Mouse (Mus musculus) lung, postnatal 36 days (tissue): ENCODE data around the gene Slc9a1.

Experiments used
- DNase-seq: peaks from one replicate; pipeline ENCODE4 v3.0.0; 2022; ENCODE audit warnings: mixed read lengths

Gene Slc9a1

DNA sequence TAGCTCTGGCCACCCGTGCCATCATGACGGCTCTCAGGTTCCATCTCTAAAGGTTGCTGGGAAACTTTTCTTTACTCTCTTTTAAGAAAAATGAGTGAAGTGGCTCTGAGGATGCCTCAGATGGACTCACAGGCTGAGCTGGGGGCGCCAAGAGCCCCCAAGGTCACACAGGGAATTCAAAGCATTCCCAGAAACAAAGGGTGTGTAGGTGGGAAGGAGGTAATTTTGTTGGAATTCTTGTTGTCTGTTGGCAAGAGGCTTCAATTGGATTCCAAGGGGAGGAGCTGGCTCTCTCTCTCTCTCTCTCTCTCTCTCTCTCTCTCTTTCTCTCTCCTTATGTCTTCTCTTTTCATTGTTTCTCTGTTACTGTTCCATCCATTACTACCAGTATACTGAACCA lies 72.7 kb downstream of the Slc9a1 start:
- no peak for DNase-seq

DNA sequence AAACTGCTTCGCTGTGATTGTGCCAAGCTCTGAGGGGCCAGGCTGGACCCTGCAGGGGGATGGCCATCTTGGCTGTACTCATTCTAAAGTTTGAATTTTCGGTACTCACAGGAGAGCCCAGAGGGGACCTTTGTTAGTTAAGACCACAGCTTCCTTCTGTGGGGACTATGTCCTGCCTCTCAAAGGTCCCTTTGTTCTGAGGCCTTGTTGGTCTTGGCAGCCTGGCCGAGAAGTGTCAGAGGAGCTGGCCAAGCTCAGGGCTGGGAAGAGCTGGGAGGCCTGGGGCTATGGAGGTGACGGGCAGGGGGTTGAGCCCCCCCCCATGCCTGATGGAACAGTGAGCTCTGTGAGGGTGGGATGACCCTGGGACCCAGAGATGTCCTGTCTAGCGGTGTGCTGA lies 73.6 kb downstream of the Slc9a1 start:
- DNase-seq, result no peak

DNA sequence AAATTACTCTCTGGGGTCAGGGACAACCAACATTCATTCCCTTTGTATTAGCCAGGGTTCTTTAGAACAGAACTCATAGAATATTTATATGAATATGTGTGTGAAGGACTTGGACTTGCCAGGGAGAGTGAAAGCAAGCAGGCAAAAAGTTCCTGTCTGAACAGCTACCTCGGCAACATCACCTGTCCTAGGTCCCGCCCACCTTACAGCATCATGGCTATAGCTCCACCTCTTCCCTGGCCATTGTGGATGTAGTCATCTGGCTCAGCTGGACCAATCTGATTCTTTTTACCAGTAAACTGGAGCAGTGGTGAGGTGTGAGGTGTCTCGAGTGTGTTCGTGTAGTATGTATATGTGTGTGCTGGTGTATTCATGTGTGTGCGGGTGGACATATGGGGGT lies 76.2 kb downstream of the Slc9a1 start:
- DNase-seq, result no peak

DNA sequence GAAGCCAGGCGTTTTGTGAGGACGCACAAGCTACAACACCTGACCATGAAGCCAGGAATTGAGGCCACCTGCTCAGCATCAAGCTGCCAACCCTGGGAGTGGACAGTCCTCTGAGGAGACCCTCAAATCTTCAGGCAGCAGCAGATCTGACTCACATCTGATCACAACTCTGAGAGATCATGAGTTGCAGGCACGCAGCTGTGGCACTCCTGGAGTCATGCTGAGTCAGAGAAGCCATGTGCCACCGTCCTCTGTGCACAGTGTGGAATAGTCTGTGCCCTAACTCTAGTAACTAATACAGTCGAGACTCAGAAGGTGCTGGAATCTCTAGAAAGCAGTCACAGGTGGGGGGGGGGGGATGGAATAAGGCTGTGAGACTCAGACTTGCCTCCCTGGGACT lies 77.9 kb downstream of the Slc9a1 start:
- no peak for DNase-seq

DNA sequence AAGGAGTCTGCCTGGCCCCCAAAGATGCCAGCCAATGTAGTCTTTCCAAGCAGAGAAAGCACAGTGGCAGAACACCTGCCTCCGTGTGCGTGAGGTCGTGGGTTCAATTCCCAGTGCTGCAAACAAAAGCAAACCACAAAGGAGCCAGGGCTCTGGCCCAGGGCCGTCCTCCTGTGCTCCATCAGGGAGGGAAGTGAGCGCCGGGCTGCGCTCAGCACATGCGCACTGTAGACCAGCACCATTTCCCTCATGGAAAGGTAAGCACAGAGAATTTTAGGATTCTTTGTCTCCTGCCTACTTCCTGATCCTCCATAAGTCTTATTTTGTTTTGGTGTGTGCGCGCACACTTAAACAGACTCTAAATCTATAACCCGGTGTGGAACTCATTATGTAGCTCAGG lies 78.5 kb downstream of the Slc9a1 start:
- no peak for DNase-seq

DNA sequence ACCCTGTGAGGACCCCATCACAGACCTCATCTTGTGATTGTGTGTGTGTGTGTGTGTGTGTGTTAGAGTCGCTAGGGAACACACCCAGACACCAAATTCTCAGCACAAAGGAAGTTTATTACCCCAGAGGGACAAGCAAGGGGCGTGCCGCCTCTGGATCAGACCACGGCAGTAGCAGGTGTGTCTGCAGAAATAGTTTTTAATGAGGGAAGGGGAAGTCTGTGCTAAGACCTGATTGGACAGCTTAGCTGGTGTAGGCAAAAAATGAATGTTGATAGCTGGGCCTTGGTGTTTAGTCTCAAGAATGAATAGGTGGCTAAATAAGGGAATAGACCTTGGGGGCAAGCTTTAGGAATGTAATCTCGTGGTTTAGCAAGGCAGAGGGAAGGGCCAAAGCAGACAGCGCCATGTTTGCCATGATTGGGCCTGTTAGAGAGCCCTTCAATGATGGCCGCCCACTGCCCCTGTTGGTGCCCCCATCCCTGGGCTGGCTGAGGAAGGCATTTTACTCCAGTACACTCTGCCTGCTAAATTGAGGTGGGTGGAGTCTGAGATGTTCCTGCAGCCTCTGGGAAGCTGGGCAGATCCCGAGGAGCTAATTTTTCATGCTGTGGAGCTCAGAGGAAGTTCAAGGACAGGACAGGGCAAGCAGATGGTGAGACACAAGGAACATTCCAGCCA lies 79.3 kb downstream of the Slc9a1 start:
- no peak for DNase-seq

DNA sequence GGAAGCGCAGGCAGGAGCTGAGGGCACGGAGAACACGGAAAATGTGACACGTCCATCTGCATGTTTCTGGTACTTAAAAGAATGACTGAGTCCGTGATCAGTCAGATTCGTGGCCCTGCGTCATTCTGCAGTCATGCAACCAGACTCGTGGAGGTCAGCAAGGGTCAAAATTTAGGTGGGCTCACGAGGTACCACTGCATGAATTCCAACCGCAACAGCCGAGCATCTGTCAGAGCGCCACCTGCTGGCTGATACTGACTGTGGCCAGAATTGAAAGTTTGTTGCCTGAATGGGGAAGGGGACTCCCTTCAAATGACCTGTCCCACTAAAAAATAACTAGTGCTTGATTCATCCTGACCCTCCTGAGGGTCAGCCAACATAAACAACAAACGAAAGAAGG lies 80.2 kb downstream of the Slc9a1 start:
- peak; percentile 60 for DNase-seq

DNA sequence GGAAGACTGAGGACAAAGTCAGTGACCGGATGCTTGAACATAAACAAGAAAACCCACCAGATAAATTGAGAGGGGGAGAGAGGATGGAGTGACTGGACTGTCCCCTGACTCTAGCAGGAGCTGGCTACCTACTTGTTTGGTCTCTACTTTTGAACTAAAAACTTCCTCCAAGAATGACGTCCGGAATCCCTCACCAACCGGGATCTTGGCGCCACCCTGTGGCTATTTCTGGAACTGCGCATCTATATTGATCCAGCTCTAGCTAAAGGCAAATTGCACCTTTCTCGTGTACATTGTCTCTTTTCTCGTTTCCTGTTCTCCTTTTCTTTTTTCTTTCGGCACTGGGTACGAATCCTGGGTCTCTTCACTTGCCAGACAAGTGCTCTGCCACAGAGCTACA lies 82.0 kb downstream of the Slc9a1 start:
- DNase-seq, result peak; percentile 91

DNA sequence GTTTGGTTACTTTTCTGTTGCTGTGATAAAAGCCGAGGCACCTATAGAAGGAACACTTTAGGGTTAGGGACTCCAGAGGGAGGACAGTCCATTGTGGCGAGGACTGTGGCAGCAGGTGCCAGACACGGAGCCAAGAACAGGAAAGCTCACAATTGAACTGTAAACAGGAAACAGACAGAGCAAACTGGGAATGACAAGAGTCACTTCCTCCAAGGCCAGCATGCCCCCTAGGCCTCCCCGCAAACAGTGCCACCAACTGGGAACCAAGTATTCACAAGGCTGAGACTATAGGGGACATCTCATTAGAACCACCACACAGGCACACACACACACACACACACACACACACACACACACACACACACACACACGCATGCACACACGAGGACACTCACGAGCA lies 82.9 kb downstream of the Slc9a1 start:
- DNase-seq, result peak; percentile 47

DNA sequence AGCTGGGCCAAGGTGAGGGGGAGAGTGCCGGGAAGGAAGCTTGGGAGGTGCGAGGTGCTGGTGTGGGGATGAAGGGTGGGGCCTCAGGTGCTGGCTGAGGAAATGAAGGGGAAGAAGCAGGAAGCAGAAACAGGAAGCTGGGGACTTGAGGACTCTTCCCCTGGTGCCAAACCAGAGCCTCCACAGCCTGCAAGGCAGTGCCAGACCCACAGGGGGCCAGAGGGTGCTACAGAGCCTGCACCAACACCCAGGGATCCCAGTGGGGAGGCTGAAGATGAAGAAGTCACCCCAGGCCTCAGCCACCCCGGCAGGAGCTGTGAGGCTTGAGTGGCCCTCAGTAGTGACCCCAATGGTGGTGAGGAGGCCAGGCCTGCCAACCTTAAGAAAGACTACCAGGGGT lies 88.5 kb downstream of the Slc9a1 start:
- no peak for DNase-seq

DNA sequence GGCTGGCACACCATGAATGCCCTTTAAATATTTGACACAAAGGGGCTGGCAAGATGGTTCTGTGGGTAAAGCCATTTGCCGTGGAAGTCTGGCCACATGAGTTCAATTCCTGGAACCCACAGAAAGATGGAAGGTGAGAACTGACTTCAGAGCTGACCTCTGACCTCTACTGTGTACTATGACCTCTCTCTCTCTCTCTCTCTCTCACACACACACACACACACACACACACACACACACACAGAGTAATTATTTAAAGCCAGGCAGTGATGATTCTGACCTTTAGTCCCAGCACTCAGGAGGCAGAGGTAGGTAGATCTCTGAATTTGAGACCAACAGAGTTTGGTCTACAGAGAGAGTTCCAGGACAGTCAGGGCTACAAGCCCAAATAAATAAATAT lies 90.5 kb downstream of the Slc9a1 start:
- no peak for DNase-seq

DNA sequence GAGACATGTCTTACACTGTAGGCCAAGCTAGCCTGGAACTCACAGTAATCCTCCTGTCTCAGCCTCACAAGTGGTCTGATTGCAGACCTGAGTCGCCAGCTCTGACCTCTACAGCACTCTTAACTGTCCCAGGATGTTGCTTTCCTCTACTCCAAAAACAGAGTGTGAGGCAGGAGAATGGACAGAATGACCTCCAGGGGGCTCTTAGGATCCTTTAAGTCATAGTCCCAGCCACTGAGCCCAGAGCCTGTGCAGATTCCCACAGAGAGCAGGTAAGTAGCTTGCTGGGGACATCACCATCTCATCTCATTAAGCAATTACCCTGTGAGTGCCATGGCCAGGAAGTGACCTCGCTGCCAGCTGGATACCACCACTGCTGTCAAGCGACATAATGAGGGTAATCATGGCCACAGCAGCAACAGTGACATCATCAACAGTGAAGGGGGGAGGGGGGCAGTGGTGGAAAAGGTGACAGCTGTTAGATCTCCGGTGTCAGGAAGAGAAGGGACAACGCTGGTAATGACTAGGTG lies 91.4 kb downstream of the Slc9a1 start:
- DNase-seq, result no peak

DNA sequence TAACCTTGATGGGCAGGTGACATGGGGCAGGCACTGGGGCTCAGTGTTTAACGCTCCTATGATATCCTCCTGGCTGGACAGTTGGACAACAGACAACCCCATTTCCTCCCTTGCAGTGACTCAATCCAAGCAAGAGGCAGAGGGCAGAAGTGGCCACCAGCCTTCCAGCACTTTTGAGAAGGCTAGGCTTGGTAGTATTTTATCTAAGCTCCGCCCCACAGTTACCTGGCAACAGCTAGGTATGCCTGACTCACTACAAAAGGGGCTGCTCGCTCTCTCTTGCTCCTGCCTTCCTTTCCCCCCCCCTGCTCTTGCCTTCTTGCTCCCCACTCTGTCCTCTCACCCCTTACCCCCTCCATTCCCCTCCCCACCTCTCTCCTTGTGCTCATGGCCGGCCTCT lies 91.9 kb downstream of the Slc9a1 start:
- peak; percentile 43 for DNase-seq

DNA sequence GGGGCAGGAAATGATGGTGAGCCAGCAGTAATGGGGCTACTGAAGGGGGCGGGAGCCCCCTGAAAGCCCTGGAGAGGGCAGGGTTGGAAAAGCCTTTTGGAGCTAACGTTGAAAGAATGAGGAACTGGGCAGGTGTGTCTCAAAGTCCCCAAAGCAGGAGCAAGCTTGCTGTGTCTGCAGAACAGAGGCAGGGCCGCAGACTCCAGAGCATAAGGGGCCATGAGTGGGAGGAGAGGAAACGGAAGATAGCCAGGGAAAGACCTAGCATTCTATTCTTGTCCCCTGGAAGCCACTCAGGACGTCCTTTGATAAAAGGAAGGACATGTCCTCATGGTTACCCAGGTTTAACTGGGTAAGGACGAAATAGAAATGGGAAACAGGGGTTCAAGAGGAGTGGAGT lies 93.7 kb downstream of the Slc9a1 start:
- peak; percentile 31 for DNase-seq

DNA sequence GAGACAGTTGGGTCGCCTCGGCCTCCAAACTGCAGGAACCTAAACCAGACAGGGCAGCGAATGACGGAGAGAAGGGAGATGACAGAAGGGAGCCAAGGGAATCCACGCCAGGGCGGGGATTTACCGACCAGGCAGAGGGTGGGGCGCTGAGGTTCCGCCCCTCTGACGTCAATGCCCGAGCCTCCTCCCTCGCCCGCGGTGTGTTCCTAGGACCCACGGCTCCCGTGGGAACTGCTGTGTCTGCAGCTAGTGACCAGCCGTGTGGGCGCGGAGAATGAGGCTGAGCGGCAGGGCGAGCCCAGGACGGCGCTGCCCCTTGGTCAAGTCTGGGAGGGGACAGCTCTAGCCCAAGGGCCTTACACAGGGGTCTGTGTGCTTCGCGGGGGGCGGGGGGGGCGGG lies 98.6 kb downstream of the Slc9a1 start:
- peak; percentile 90 for DNase-seq

DNA sequence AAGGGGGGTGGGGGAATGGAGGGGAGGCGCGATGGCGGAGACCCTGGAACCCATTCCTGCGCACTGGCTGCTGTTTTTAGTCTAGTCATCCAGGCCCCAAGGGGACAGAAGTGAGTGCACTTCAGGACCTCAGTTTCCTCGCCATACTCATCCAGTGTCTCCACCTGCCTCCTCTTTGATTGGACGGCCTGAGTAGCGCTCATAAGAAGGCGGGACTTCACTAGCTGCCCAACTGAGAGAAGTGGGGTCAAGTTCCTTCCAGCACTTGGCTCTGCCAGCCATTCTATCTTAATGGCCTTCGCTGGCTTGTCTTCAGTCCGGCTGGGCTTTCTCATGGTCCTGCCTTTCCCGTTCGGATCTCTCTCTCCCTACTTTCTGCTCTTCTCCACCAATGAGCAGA lies 99.6 kb downstream of the Slc9a1 start:
- DNase-seq, result peak; percentile 54

DNA sequence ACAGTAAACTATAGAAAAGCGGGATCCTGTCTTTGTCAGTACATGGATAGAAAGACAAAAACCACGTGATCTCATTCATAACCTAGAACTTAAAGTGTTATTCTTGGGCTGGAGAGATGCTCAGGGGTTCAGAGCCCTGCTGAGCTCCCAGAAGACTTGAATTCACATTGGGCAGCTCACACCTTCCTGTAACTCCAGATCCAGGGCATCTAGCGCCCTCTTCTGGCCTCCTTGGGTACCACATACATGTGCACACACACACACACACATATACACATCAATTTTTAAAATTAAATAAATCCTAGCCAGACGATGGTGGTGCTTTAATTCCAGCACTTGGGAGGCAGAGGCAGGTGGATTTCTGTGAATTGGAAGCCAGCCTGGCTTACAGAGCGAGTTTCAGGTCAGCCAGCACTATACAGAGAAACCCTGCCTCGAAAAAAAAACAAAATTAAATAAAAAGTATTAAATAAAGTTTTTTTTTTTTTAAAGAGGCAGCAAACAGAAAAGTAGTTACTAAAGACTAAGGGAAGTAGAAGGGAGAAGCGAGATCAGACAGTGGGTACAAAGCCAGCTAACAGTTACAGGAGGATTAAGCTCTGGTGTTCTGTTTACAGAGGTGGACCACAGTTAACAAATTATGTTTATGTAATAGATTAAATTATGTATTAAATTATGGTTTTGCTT lies 101.8 kb downstream of the Slc9a1 start:
- DNase-seq, result no peak
